Mouse (Mus musculus) limb, embryonic 15.5 days (tissue): ENCODE measurements around the gene Gm21958. TPM values are rescaled to one million over a fixed set of nuclear protein-coding genes. Genes with fewer than 3 reads are reported as not detected.

Experiments used
- ATAC-seq: fragments of 200-750 bp; cut with Nextera tagmentation; 2 replicates; pipeline ENCODE4 v1.8.0; 2017; ENCODE audit warnings: low read depth, moderate TSS enrichment; ENCODE audit not compliant: insufficient number of reproducible peaks, low FRiP score, low TSS enrichment
- H3K27ac ChIP-seq: fragments of 300-500 bp; sonication (generic); 2 replicates; pipeline ENCODE4 v1.5.1; 2015; ENCODE audit warnings: moderate library complexity, mild to moderate bottlenecking, inconsistent platforms
- H3K27me3 ChIP-seq: fragments of 300-500 bp; sonication (generic); 2 replicates; pipeline ENCODE4 v1.6.1; 2015; ENCODE audit warnings: inconsistent platforms
- H3K36me3 ChIP-seq: fragments of 300-500 bp; sonication (generic); 2 replicates; pipeline ENCODE4 v1.6.1; 2015; ENCODE audit warnings: inconsistent platforms
- H3K4me1 ChIP-seq: fragments of 300-500 bp; sonication (generic); 2 replicates; pipeline ENCODE4 v1.6.1; 2015; ENCODE audit warnings: inconsistent platforms
- H3K4me2 ChIP-seq: fragments of 300-500 bp; sonication (generic); 2 replicates; pipeline ENCODE4 v1.6.1; 2015; ENCODE audit warnings: mild to moderate bottlenecking, inconsistent platforms
- H3K4me3 ChIP-seq: fragments of 300-500 bp; sonication (generic); 2 replicates; pipeline ENCODE4 v1.5.1; 2015; ENCODE audit warnings: mild to moderate bottlenecking, inconsistent platforms
- H3K9ac ChIP-seq: fragments of 300-500 bp; sonication (generic); 2 replicates; pipeline ENCODE4 v1.6.1; 2015; ENCODE audit warnings: inconsistent platforms
- H3K9me3 ChIP-seq: fragments of 300-500 bp; sonication (generic); 2 replicates; pipeline ENCODE4 v1.6.1; 2016; ENCODE audit warnings: inconsistent platforms
- WGBS: fragments of 180-500 bp; shearing (Covaris S2); methylation state at CpG from one replicate; pipeline ENCODE4 v1.1.7; 2015; 5-methylcytosine and 5-hydroxymethylcytosine counted together
- polyA plus RNA-seq: library from polyadenylated mRNA; unstranded; fragments of >200 nt; fragmentation: Nextera tagmentation; extraction: Ambion mirVana; gene quantifications from 2 replicates; pipeline ENCODE4 v1.2.1, GENCODE M21; 2015

The Gm21958 gene
- polyA plus RNA-seq = 0.81 TPM in 1 of 2 replicates, not detected in the other

DNA sequence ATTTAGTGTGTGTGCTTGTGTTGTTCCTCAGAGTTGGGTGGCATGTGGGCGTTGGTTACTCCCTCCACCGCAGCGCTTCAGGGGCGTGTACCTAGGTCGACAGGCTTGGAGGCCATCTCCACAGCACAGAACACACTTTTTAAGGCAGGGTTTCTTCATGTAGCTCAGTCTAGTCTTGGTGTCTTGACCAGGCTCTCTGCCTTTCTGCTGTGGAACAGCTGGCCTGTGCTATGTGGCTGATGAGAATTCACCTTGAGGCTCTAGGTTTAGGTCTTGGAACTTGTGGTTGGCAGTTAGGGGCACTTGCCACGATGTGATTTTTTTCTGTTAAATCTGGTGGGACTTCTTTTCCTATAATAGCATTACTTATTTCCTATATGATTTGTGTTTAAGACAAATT lies at the start of gene Gm21958:
Gm21958 (minus strand) TSS at position 101 of the 400 bp plus-strand sequence.
- no peak within 1 kb of the TSS for H3K4me2 ChIP-seq
- peaks cover 74% of the 10 kb centered on the region for H3K36me3 ChIP-seq
- no peak for ATAC-seq
- no peaks in the 10 kb centered on the region for H3K9me3 ChIP-seq
- no peak within 1 kb of the TSS for H3K4me3 ChIP-seq
- H3K27me3 ChIP-seq = no peaks in the 10 kb centered on the region
- H3K9ac ChIP-seq = no peak within 1 kb of the TSS
- WGBS = 88% methylated on average over 6 of the region's 6 CpGs
- H3K4me1 ChIP-seq = no peaks in the 10 kb centered on the region
- H3K27ac ChIP-seq = no peak within 1 kb of the TSS

- 94% methylated on average over 1 of the region's 1 CpGs for WGBS
- H3K4me1 ChIP-seq = 0 out of 2 replicates have a peak, but pooled peaks cover 8% of the 10 kb centered on the region
- no peaks in the 10 kb centered on the region for H3K27me3 ChIP-seq
- H3K9me3 ChIP-seq = no peaks in the 10 kb centered on the region
- H3K9ac ChIP-seq = no peak overlapping the region
- H3K27ac ChIP-seq = no peak overlapping the region
- ATAC-seq = no peak
- H3K4me3 ChIP-seq = no peak overlapping the region
- H3K4me2 ChIP-seq = no peak overlapping the region
- no peaks in the 10 kb centered on the region for H3K36me3 ChIP-seq
Measured at GRCm38 (mm10) chr3:54761258-54761657, 47.1 kb upstream of the Gm21958 start.

DNA sequence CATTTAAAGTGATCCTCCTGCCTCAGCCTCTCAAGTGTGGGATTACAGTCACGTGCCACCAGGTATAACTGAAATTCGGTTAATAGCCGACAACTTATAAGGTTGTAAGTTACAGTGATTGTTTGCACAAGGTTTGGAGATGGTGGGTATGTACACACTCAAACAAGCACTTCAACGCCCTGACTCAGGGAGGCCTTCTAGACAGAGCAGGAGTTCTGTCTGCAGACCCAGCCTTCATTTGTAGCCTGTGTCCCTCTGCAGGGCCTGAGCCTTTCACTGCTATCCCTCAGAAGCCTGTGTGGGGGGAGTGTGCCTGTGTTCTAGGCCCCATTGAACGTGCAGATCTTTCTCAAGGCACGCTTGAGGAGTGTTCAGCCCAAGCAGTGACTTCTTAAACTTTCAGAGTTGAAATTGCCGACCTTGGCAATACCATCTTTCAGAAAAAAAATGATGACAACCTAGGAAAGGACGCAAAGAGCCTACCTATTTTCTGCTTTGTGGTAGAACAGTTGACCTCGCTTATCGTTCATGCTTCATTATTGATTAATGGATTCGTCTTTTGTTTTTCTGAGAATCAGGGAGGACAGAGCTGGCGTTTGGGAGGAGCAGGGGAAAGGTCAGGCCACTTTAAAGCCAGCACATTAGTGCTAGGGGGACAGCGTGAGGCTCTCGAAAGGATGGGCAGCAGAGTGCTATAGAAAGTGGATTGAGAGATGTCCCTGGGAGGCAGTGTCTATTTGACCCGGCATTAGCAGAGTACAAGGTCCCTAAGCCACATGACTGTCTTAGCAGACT lies 46.4 kb upstream of the Gm21958 start:
- no peak for ATAC-seq
- 74% methylated on average over 15 of the region's 15 CpGs for WGBS

GRCm38 (mm10) chr3:54759211-54759610 lies 45.1 kb upstream of the Gm21958 start:
- Histone ChIP-seq H3K4me1 (peaks cover 23% of the 10 kb centered on the region), H3K4me3 (no peak overlapping the region), H3K27me3 (0 out of 2 replicates have a peak, but pooled peaks cover 5% of the 10 kb centered on the region), H3K36me3 (no peaks in the 10 kb centered on the region), H3K9ac (no peak overlapping the region), H3K9me3 (no peaks in the 10 kb centered on the region), H3K4me2 (no peak overlapping the region), H3K27ac (no peak overlapping the region)
- WGBS = 68% methylated on average over 9 of the region's 9 CpGs
- ATAC-seq = no peak

More for the DNA sequence above, 46.4 kb upstream of the Gm21958 start:
- Histone ChIP-seq H3K36me3 (no peaks in the 10 kb centered on the region), H3K4me2 (no peak overlapping the region), H3K4me3 (no peak overlapping the region), H3K27ac (no peak overlapping the region), H3K4me1 (peaks cover 15% of the 10 kb centered on the region), H3K9ac (no peak overlapping the region), H3K9me3 (no peaks in the 10 kb centered on the region), H3K27me3 (0 out of 2 replicates have a peak, but pooled peaks cover 5% of the 10 kb centered on the region)

GRCm38 (mm10) chr3:54757446-54757845 lies 43.3 kb upstream of the Gm21958 start:
- Histone ChIP-seq H3K27me3 (0 out of 2 replicates have a peak, but pooled peaks cover 5% of the 10 kb centered on the region), H3K36me3 (no peaks in the 10 kb centered on the region), H3K4me1 (peaks cover 20% of the 10 kb centered on the region), H3K9me3 (no peaks in the 10 kb centered on the region), H3K9ac (no peak overlapping the region), H3K27ac (no peak overlapping the region), H3K4me2 (no peak overlapping the region), H3K4me3 (no peak overlapping the region)
- ATAC-seq = no peak
- 79% methylated on average over 8 of the region's 8 CpGs for WGBS

DNA sequence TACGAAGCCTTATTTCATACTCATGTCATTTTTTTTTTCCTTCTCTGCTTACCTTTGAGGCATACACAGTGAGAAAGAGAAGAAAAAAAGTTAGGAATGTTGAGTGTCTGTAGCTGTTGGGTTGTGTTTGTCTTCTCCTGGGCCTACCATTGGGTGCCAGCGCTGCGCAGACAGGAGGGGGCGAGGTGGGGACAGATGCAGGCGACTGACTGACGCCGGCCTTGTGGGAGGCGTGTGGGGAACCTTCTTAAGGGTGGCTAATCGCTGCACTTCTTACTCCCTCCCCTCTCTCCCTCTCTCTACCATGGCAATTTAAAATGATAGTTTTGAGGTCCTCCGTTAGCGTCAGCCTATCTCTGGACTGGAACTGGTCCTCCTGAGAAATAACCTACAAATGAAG lies 41.9 kb upstream of the Gm21958 start:
- Histone ChIP-seq H3K4me2 (peak overlapping the region; percentile 97), H3K4me1 (peaks cover 20% of the 10 kb centered on the region), H3K27ac (no peak overlapping the region), H3K9ac (no peak overlapping the region), H3K9me3 (no peaks in the 10 kb centered on the region), H3K4me3 (peak overlapping the region; percentile 64), H3K36me3 (peaks cover 5% of the 10 kb centered on the region), H3K27me3 (0 out of 2 replicates have a peak, but pooled peaks cover 5% of the 10 kb centered on the region)
- WGBS = 2% methylated on average over 11 of the region's 11 CpGs
- ATAC-seq = no peak

- under 1% methylated on average over 59 of the region's 66 CpGs for WGBS
- peak within 1 kb of the TSS; percentile 64 for H3K9ac ChIP-seq
- ATAC-seq = peak; percentile 76
Measured at GRCm38 (mm10) chr3:54755145-54756041, 41.2 kb upstream of the Gm21958 start, which contains the start of gene Smad9. Gene Smad9, plus strand, starts transcription at chr3:54755582.

GRCm38 (mm10) chr3:54753411-54753810 lies 39.3 kb upstream of the Gm21958 start:
- Histone ChIP-seq H3K27ac (no peak overlapping the region), H3K4me1 (peaks cover 20% of the 10 kb centered on the region), H3K27me3 (0 out of 2 replicates have a peak, but pooled peaks cover 5% of the 10 kb centered on the region), H3K9ac (no peak overlapping the region), H3K4me3 (no peak overlapping the region), H3K9me3 (no peaks in the 10 kb centered on the region), H3K4me2 (no peak overlapping the region), H3K36me3 (peaks cover 31% of the 10 kb centered on the region)
- no peak for ATAC-seq
- WGBS = 76% methylated on average over 4 of the region's 4 CpGs

More at GRCm38 (mm10) chr3:54755145-54756041, 41.2 kb upstream of the Gm21958 start, which contains the start of gene Smad9:
- Histone ChIP-seq H3K9me3 (no peaks in the 10 kb centered on the region), H3K4me3 (peak within 1 kb of the TSS; percentile 64), H3K4me1 (peaks cover 20% of the 10 kb centered on the region), H3K27me3 (0 out of 2 replicates have a peak, but pooled peaks cover 5% of the 10 kb centered on the region), H3K36me3 (peaks cover 12% of the 10 kb centered on the region), H3K27ac (peak within 1 kb of the TSS; percentile 47), H3K4me2 (peak within 1 kb of the TSS; percentile 97)

- Histone ChIP-seq H3K27me3 (no peaks in the 10 kb centered on the region), H3K27ac (no peak overlapping the region), H3K4me2 (no peak overlapping the region), H3K9me3 (no peaks in the 10 kb centered on the region), H3K9ac (no peak overlapping the region), H3K36me3 (peaks cover 98% of the 10 kb centered on the region), H3K4me1 (no peaks in the 10 kb centered on the region), H3K4me3 (no peak overlapping the region)
- WGBS = 52% methylated on average over 5 of the region's 5 CpGs
- no peak for ATAC-seq
Measured at GRCm38 (mm10) chr3:54745799-54746198, 31.6 kb upstream of the Gm21958 start.

- H3K4me3 ChIP-seq = no peak overlapping the region
- 95% methylated on average over 11 of the region's 11 CpGs for WGBS
- no peaks in the 10 kb centered on the region for H3K9me3 ChIP-seq
- H3K27me3 ChIP-seq = no peaks in the 10 kb centered on the region
- H3K9ac ChIP-seq = no peak overlapping the region
- H3K4me2 ChIP-seq = no peak overlapping the region
- no peak for ATAC-seq
- no peak overlapping the region for H3K27ac ChIP-seq
- peaks cover 89% of the 10 kb centered on the region for H3K36me3 ChIP-seq
- no peaks in the 10 kb centered on the region for H3K4me1 ChIP-seq
Measured at GRCm38 (mm10) chr3:54741965-54742364, 27.8 kb upstream of the Gm21958 start.

DNA sequence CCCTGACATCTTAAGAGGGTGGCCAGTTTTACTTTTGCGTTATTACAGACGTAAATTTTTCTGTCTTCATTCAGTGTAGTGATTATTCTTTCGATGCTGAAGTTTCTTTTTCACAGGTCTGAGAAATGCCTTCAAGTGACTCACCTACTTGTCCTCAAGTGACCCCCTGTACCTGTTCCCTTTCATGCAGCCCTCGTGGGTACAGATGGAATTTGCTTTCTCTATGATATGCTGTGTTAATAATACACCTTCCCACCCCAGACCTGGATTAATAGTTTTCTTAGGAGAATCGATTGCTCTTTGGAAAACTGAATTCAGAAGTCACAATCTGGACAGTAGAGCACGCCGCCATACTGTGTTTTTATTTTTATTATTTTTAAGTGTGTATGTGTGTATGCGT lies 23.2 kb upstream of the Gm21958 start:
- Histone ChIP-seq H3K4me3 (no peak overlapping the region), H3K27ac (no peak overlapping the region), H3K4me1 (peaks cover 4% of the 10 kb centered on the region; the same call in 1 of the 2 replicates), H3K27me3 (no peaks in the 10 kb centered on the region), H3K9me3 (no peaks in the 10 kb centered on the region), H3K9ac (no peak overlapping the region), H3K36me3 (peaks cover 52% of the 10 kb centered on the region), H3K4me2 (no peak overlapping the region)
- no peak for ATAC-seq
- 94% methylated on average over 8 of the region's 8 CpGs for WGBS
